In the genomic region with DNA sequence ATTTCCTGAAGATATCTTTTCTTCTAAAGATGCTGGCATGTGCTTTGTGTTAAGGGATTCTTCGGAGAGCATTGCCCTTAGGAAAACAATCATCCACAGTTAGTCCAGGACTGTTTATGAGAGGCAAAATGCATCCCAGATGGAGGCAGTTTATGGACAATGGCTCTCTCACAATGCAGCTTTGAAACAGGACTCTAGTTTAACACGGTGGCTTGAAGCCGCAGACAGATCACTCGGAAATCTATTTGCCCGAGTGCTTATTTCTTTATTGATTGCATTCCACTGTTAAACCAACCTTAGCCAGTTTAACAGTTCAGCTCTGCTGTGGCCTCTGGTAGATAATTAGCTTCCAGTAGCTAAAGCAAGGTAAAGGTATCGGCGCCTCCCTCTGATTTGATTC, we compare ENCODE assay signal across 13 mouse cellular contexts.
DNase-seq lines count a peak whose midpoint lies in the region; ATAC-seq and TF ChIP-seq lines count a peak whose summit lies in the region.
"Had no signal": no experiment of that assay in that cellular context is flagged by ENCODE, and none has a peak within 500 bp of the region (broad histone marks: within the 10 kb centered on the region; RNA-seq: fewer than 3 reads in every experiment).

No protein-coding gene starts in this region.

- peaks cover 18% of the 10 kb centered on the region for H3K4me1 ChIP-seq in forebrain, embryonic 13.5 days
- H3K4me1 ChIP-seq in forebrain, embryonic 10.5 days, result peaks cover 32% of the 10 kb centered on the region
- H3K4me1 ChIP-seq in limb, embryonic 14.5 days (ENCODE audit: control insufficient read depth, insufficient read depth, low read length), result peaks cover 36% of the 10 kb centered on the region
- H3K4me1 ChIP-seq: megakaryocyte, embryonic 14.5 days had no signal

- no peak overlapping the region for H3K4me2 ChIP-seq in forebrain, embryonic 13.5 days
- H3K4me2 ChIP-seq in limb, embryonic 14.5 days (replicated peaks; ENCODE audit: low read depth, low read length, severe bottlenecking), result no peak overlapping the region

- H3K4me3 ChIP-seq in forebrain, embryonic 13.5 days, result no peak overlapping the region
- no peak overlapping the region for H3K4me3 ChIP-seq in forebrain, embryonic 10.5 days
- H3K4me3 ChIP-seq in limb, embryonic 14.5 days (replicated peaks; ENCODE audit: low read length), result no peak overlapping the region
- H3K4me3 ChIP-seq: megakaryocyte, embryonic 14.5 days had no signal

- no peak for TF ChIP-seq POLR2A in limb, embryonic 14.5 days (IDR thresholded peaks at IDR 0.05; ENCODE audit: borderline replicate concordance, extremely low read depth, insufficient read depth, insufficient read length)

- H3K9me3 ChIP-seq in forebrain, embryonic 13.5 days (replicated peaks), result no peaks in the 10 kb centered on the region
- no peaks in the 10 kb centered on the region for H3K9me3 ChIP-seq in forebrain, embryonic 10.5 days
- H3K9me3 ChIP-seq in limb, embryonic 14.5 days (ENCODE audit: control insufficient read depth, low read length), result no peaks in the 10 kb centered on the region
- H3K9me3 ChIP-seq: G1E; megakaryocyte, embryonic 14.5 days had no signal

- 0 out of 2 replicates have a peak overlapping the region, but pooled peaks have one; percentile 41 for H3K27ac ChIP-seq in forebrain, embryonic 13.5 days
- no peak overlapping the region; the same call in 1 of the 2 replicates for H3K27ac ChIP-seq in forebrain, embryonic 10.5 days
- peak overlapping the region; percentile 20; the same call in 1 of the 2 replicates for H3K27ac ChIP-seq in limb, embryonic 14.5 days (replicated peaks; ENCODE audit: low read depth, low read length)

- 57% methylated on average over 7 of the region's 7 CpGs for WGBS in forebrain, embryonic 13.5 days
- 72% methylated on average over 7 of the region's 7 CpGs for WGBS in forebrain, embryonic 10.5 days
- WGBS in limb, embryonic 14.5 days, result 21% methylated on average over 7 of the region's 7 CpGs

- no peak for ATAC-seq in forebrain, embryonic 13.5 days
- ATAC-seq in limb, embryonic 14.5 days (ENCODE audit: low FRiP score, low read depth), result peak; percentile 56; the same call in 1 of the 2 replicates
- ATAC-seq: liver, postnatal 0 days had no signal

- H3K27me3 ChIP-seq in forebrain, embryonic 13.5 days, result no peaks in the 10 kb centered on the region
- no peaks in the 10 kb centered on the region for H3K27me3 ChIP-seq in forebrain, embryonic 10.5 days (ENCODE audit: poor library complexity, severe bottlenecking)
- H3K27me3 ChIP-seq in limb, embryonic 14.5 days (ENCODE audit: control insufficient read depth, insufficient read depth, low read length), result no peaks in the 10 kb centered on the region

- DNase-seq in forebrain, embryonic 10.5 days (ENCODE audit: extremely low spot score, low spot score), result no peak
- peak; percentile 7 for DNase-seq in embryo, embryonic 11.5 days (ENCODE audit: low read depth, low spot score)
- peak; percentile 41 to 70 for DNase-seq in kidney, adult 8-10 months
- DNase-seq in limb, embryonic 14.5 days (ENCODE audit: low spot score), result peak; percentile 75
- DNase-seq in thymus, postnatal 25 days, result no peak
- DNase-seq in liver, result no peak
- no peak for DNase-seq in spleen, postnatal 36 days (ENCODE audit: low spot score in 2 of 2)
- DNase-seq: cerebellum, adult 11 months; gastrocnemius, postnatal 10 days; liver, postnatal 0 days had no signal

- H3K36me3 ChIP-seq in forebrain, embryonic 13.5 days (ENCODE audit: poor library complexity, severe bottlenecking), result peaks cover 20% of the 10 kb centered on the region; the same call in 1 of the 2 replicates
- peaks cover 76% of the 10 kb centered on the region for H3K36me3 ChIP-seq in forebrain, embryonic 10.5 days (replicated peaks)
- H3K36me3 ChIP-seq in limb, embryonic 14.5 days (ENCODE audit: control insufficient read depth, insufficient read depth, low read length), result peaks cover 23% of the 10 kb centered on the region
- H3K36me3 ChIP-seq: G1E had no signal

- H3K9ac ChIP-seq in forebrain, embryonic 13.5 days, result no peak overlapping the region
- H3K9ac ChIP-seq in limb, embryonic 14.5 days (ENCODE audit: low read depth, low read length, severe bottlenecking), result no peak overlapping the region
- H3K9ac ChIP-seq: liver, postnatal 0 days had no signal

Comparison
In these comparisons a context has a peak if more than half of its experiments do, and no peak if none do; other contexts are left out.
1. DNase-seq: peak in embryo, embryonic 11.5 days (single experiment), kidney, adult 8-10 months (2 of 2) and limb, embryonic 14.5 days (single experiment); none in forebrain, embryonic 10.5 days (single experiment), thymus, postnatal 25 days (single experiment), liver (single experiment) and spleen, postnatal 36 days (0 of 2).